Mouse (Mus musculus): ENCODE data around the gene Rgs14. TPM values are rescaled to one million over a fixed set of nuclear protein-coding genes. Genes with fewer than 3 reads are reported as not detected.

The Rgs14 gene
- total RNA-seq, 2 experiments from 2014 or later: 0.24 to 0.43 TPM

Other genes starting within 250 kb of the Rgs14 start
- gene Gm17617, start 236.2 kb upstream of the Rgs14 start, total RNA-seq (2021): not detected
- gene Fgfr4, start 217.1 kb upstream of the Rgs14 start, total RNA-seq (2021): 1 to 10 TPM; 1.2 to 1.3 TPM
- gene Nsd1, start 159.9 kb upstream of the Rgs14 start, total RNA-seq (2021): 10 to 100 TPM; 40.0 to 47.1 TPM
- gene Prelid1, start 49.2 kb upstream of the Rgs14 start, total RNA-seq (2021): 10 to 100 TPM; 14.9 to 18.1 TPM
- gene Rab24, start 47.8 kb upstream of the Rgs14 start, total RNA-seq (2021): 10 to 100 TPM; 31.7 to 32.3 TPM
- not detected for gene Mxd3, start 39.9 kb upstream of the Rgs14 start, total RNA-seq (2021)
- 10 to 100 TPM; 33.0 to 38.9 TPM for gene Lman2, start 6.9 kb upstream of the Rgs14 start, total RNA-seq (2021)
- gene Slc34a1, start 28.5 kb downstream of the Rgs14 start, total RNA-seq (2021): under 1 TPM in 1 of 2 experiments, not detected in 1; 0.66 TPM
- not detected for gene Pfn3, start 45.5 kb downstream of the Rgs14 start, total RNA-seq (2021)
- under 1 TPM in 1 of 2 experiments, not detected in 1; 0.12 TPM for gene F12, start 57.1 kb downstream of the Rgs14 start, total RNA-seq (2021)
- gene Grk6, start 75.3 kb downstream of the Rgs14 start, total RNA-seq (2021): 10 to 100 TPM in 1 of 2 experiments, 1 to 10 TPM in 1; 8.6 to 10.4 TPM
- under 1 TPM in 1 of 2 experiments, not detected in 1; 0.21 TPM for gene Prr7, start 94.5 kb downstream of the Rgs14 start, total RNA-seq (2021)
- gene Dbn1, start 118.4 kb downstream of the Rgs14 start, total RNA-seq (2021): 1 to 10 TPM; 4.0 to 6.2 TPM
- 100 to 1,000 TPM; 450 to 533 TPM for gene Pdlim7, start 143.9 kb downstream of the Rgs14 start, total RNA-seq (2021)
- gene Dok3, start 159.6 kb downstream of the Rgs14 start, total RNA-seq (2021): 1 to 10 TPM in 1 of 2 experiments, under 1 TPM in 1; 0.93 to 1.0 TPM
- 10 to 100 TPM in 1 of 2 experiments, 1 to 10 TPM in 1; 9.1 to 12.0 TPM for gene Ddx41, start 166.9 kb downstream of the Rgs14 start, total RNA-seq (2021)
- 10 to 100 TPM in 1 of 2 experiments, 1 to 10 TPM in 1; 9.6 to 10.1 TPM for gene Fam193b, start 201.4 kb downstream of the Rgs14 start, total RNA-seq (2021)
- 10 to 100 TPM; 46.0 to 59.5 TPM for gene Tmed9, start 204.0 kb downstream of the Rgs14 start, total RNA-seq (2021)
- gene B4galt7, start 230.2 kb downstream of the Rgs14 start, total RNA-seq (2021): 1 to 10 TPM; 4.7 to 6.8 TPM

Data from gastrocnemius, adult 18-20 months (tissue).